Mouse (Mus musculus): ENCODE results near the gene Poc1b.
"Not testable (repeated sequence)": the region's sequence is repeated elsewhere in the genome, so short reads cannot be mapped to it uniquely, and the experiment has no call there.

Gene Poc1b

DNA sequence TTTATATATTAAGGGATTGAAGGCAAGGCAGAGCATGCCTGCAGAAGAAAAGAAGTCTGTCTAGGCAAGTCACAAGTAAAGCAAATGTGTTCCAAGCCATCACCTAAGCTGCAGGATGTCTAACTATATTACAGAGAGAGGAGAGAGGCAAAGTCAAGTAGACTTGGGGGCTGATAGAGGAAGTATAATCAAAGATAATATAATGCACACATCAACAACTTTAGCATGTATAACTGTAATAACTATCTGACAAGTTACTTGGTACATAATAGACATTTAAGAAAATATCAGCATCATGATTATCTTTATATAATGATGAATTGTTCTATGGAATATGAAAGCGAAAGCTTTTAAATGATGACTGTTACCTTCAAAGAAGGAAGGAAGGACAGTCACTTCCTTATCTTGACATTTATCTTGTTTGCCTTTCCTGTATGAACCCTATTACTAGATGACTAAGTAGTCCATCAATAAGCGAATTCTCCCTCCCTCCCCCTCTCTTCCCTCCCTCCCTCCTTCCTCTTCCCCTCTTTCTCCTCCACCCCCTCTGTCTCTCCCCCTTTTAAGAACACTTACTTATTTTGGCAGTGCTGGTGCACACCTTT lies 87.7 kb downstream of the Poc1b start:
- DNase-seq (ENCODE audit: low spot score in 2 of 2): no peak

DNA sequence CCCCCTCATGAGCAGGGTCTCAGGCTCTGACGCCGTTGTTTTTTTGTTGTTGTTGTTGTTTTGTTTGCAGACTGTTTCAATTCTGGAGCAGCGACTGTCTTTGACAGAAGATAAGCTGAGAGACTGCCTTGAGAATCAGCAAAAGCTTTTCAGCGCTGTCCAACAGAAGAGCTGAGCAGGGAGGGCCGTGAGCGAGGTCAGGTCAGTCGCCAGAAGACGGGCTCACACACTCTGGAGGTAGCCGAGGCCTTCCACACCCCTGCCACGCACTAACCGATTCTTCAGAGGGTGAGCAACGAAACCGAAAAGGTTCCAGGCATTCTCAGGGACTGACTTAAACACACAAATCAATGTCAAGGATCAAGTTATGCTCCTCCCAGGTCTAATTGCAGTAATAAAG lies 89.7 kb downstream of the Poc1b start:
- no peak for DNase-seq (ENCODE audit: low spot score in 2 of 2)

DNA sequence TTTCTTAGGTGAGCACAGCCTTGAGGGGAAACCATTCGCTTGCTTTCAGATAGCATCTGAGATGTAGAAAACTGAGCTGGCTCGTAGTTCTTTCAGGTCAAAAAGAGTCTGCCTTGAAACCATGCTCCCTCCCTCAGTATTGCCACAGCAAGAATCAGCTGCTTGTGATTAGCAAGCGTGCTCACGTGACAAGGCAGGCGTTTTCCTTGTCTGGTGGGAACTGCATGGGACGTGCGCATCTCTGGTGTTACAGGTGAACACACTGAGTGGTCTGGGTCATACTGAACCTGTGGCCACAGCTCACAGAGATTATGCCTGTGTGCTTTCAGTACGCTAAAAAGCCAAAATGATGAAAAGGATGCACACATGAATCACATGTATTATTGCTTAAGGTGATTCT lies 90.3 kb downstream of the Poc1b start:
- no peak for DNase-seq (ENCODE audit: low spot score in 2 of 2)

DNA sequence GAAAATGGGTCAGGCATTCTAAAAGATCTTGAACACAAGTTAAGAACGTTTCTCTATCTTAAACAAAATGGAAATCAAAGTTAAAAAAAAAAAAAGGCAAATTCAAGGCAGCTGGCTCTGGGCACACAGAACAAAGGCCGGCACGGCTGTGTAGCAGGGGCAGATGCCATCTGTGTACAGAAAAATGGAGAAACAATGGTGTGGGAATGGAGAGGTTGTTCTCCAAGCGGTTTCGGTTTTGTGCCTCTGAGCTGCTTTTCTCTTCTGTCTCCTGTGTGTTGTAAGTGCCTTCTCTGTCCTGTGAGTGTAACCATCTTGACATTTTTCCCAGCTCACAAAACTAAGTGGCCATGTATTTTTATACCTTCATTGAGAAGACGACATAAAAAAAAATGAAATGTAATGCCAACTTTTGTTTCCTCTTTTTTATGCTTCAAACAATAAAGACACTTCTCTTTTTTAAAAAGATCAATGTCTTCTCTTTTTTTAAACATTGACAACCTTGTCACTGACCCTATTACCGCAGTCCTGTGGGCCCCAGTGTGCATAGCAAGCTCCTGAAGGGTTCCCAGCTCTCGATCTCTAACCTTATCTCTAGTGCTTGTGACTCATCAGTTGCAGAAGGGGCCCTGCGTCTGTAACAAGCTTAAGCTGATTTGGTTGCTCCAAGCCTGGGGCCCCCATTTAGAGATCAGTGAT lies 90.9 kb downstream of the Poc1b start:
- DNase-seq (ENCODE audit: low spot score in 2 of 2): peak in 1 of 2 experiments; percentile 19

DNA sequence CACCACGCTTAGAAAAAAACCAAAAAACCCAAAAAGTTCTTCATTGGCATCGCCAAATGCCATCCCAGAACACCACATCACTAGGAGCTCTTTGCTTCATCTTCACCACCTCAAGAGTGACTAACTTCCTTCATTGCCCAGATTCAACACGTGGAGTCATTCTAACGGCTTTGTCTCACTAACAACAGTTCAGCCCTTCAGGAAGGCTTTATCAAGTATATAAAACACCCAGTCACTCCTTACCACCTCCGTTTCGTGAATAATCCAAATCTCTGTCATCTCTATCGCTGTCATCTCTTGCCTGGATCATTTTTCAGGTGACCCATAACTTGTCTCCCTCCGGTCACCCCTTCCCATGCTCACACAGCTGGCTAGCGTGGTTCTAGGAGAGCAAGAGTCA lies 92.1 kb downstream of the Poc1b start:
- no peak for DNase-seq (ENCODE audit: low spot score in 2 of 2)

DNA sequence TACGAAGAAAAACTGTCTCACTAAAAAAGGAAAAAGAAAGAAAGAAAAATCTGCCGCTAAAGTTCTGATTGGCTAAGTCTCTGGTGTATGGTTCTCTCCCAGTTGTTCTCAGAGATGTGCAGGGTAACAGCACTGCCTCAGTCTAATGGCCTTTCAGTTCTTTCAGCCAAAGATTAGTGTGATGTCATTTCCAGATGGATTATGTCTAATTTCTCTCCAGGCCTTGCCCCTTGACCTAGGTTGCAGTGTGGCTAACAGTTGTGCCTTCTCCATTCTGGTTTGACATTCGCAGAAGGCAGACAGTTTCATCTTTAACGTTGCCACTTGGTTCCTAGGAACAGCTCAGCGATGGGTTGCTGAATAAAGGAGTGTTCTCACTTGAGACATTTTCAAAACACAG lies 94.1 kb downstream of the Poc1b start:
- DNase-seq (ENCODE audit: low spot score in 2 of 2): no peak

DNA sequence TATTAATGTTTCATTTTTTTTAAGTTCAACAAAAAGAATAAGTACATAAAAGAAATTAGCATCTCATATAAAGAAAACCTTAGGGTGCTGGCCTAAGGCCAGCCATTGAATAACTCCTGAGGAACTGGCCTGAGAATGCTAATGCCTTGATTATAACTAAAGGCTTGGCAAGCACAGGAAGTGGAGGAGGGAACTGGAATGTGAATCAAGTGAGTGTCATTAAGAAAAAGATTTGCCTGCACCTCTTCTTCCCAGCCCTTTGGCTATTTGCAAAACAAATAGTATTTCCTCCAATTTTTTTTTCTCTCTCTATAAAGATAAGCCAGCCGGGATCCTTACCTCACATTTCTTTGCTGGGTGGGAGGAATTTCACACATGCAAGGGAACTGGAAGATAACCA lies 95.0 kb downstream of the Poc1b start:
- no peak for DNase-seq (ENCODE audit: low spot score in 2 of 2)

DNA sequence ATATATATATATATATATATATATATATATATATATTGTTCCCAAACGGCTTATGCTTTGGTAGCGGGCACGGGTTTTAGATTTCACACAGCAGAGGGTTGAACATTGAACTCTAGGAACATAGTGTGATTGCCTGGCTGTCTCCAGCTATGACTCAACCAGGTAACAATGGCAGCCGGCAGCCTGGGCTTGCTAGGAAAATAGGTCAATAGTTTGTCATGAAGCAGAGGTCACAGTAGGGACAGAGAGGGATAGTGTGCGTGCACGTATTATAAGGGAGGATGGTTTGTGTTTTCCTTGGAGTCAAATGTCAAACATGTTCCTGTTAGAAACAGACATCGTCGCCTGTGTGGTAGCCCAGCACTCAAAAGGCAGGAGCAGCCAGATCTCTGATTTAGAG lies 95.5 kb downstream of the Poc1b start:
- no peak for DNase-seq (ENCODE audit: low spot score in 2 of 2)

DNA sequence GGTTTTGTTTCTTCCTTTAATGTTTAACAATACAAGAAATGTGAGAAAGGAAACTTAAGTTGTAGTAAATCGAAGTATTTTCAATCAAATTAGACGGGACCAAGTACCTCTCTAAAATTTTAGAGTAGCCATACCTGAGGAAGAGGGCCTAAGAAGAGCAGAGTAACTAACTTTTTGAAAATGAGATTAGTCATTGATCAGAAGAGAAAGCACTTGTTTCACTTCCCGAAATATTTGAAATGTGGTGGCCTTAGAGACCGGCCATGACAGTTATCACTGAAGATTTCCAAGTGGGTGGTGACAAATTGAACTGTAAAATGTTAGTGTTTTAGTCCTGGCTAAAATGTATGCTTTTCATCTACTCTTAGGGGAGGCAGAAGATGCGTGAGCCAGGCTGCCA lies 96.3 kb downstream of the Poc1b start:
- DNase-seq (ENCODE audit: low spot score in 2 of 2): no peak

DNA sequence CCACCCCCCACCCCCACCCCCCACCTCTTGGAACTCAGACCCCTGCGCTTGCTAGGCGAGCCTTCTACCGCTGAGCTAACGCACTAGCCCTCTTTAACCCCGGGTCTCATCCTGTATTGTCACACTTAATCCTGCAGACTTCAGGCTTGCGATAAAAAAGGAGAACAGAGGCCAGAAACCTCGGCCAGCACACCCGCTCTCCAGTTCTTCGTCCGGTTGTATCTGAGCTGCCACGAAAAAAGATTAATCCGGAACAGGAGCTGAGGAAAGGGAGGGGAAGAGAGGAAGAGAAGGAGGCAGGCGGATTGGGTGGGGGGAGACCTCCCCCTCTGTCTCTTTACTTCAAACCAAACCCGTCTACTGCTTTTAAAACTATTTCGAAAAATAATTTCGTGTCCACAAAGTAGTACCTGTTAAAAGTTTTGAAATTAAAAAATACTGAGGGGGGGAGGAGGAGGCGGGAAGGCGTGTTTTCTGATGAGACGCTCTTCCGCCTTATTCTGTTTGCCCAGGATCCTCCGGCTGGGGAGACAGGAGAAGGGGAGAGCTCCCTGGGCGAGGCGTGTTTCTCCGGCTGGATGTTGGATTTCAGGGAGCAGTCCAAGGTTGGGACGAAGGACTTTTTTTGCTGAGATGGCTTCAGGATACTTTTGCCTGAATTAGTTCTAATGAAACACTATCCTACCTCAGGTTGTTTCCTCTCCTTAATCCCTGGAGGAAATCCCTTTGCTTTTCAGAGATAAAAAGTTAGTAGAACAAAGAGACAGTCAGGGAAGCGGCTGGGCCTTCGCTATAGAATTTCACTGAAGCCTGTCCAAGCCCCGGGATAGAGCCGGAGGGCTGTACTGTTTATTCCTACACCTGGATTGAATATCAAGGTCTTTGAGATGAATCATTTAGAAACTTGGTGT lies 97.0 kb downstream of the Poc1b start:
- no peak for DNase-seq (ENCODE audit: low spot score in 2 of 2)

DNA sequence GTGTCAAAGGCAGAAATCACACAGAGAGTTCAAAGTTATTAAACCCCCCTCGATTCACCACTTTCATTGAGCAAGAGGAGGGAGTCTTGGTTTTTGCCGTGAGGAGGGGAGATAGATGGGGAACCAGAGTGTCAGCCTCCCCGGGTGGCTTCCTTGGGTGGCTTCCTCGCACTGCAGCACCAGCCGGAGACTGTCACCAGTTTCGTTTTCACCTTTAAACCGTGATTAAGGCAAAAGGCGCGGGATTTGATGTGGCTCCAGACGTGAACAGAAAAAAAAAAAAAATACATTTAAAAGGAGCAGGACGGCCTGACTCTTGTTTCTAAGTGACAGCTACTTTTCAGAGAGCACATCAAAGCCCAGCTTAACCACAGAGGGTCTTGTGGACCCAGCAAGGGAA lies 97.7 kb downstream of the Poc1b start:
- DNase-seq (ENCODE audit: low spot score in 2 of 2): peak; percentile 62 to 63

DNA sequence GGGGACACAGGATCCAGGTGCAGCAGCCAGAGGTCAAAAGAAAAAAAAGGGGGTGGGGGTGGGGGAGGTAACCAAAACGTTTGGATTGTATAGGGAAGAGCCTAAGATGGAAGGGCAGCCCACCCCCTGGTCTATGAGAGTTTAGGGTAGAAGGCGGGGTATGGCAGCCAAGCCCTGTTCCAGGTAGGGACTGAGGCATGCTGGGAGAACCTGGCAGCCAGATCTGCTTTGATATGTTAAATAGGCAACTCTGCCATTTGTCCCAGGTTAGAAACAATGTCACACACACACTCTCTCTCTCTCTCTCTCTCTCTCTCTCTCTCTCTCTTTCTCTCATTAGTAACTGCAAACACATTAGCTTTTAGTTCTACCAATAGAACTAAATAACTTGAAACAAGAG lies 100.3 kb downstream of the Poc1b start:
- no peak for DNase-seq (ENCODE audit: low spot score in 2 of 2)

DNA sequence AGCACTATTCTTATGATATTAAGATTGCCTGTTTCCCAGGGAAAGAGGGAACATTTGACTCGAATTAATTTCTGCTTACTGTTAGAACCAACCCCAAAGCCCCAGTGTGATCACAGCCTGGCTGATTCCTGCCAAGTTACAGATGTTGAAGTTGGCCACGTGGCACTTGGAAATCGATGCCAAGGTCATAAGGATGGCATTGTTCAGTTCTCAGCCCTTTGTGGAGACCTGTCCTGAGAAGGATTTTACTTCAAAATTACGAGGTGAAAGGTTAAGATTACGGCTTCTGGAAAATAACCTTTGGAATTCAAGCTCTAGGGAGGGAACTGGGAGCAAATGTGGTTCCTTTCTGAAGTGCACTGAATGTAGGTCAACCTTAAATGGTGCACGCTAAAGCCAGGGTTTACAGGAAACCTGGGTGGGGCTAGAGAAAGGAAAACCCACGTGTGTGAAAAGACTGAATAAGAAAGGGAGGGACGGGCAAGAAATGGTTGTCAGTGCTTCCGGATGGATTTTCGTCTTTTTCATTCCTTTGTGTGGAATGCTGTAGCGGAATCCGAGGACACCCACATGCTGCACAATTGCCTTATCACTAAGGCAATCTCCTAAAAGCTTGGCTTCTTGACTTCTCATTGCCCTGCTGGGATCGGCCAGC lies 102.4 kb downstream of the Poc1b start:
- no peak for DNase-seq (ENCODE audit: low spot score in 2 of 2)

DNA sequence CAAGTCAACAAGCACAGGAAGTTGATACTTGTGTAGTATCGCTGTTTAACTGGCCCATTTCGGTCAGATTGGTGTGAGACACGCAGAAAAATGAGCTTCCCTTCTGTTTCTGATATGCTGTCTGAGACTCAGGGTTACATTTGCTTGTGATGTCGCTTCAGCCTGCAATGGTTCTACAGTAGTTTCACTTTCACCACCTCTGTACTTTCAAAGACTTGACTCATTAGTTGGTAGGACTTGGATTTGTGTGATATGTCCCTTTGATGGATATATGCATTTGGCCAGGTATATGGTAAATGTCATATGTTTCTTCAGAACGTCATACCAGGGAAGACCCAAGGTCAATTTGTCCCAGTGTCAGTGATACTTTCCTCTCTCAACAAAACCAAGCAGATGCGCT lies 104.2 kb downstream of the Poc1b start:
- DNase-seq (ENCODE audit: low spot score in 2 of 2): no peak

DNA sequence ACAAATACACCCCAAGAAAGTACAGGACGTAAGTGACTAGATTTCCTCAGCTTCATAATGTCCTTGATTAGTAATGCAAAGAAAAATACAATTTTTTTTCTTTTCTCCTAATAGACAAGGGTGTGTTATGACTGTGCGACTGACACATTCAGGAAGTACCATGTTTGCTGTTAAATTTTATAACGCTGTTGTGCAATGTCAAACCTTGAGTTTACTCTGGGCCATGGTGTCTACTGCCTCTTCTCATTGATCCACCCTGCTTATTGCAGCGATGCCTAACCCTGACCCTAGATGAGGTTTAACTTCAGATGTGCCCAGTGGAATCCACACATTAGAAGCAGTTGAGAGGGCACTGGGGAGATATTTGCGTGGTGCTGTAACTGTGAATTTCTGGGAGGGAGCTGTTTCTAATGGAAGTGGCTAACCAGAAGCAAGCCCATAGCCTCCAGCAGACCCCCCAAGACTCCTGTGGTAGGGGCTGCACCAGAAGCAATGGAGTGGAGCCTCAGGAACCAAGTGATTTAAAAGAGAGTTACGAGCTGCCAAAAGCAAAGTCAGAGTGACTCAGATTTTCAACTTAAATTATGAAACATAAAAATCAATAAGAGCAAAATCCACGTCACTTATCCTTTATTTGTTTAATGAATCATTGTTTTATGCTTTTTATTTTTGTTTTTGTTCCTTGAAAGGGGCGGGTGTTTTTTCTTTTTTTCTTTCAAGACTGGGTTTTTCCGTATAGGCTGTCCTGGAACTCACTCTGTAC lies 104.8 kb downstream of the Poc1b start:
- DNase-seq (ENCODE audit: low spot score in 2 of 2): no peak

DNA sequence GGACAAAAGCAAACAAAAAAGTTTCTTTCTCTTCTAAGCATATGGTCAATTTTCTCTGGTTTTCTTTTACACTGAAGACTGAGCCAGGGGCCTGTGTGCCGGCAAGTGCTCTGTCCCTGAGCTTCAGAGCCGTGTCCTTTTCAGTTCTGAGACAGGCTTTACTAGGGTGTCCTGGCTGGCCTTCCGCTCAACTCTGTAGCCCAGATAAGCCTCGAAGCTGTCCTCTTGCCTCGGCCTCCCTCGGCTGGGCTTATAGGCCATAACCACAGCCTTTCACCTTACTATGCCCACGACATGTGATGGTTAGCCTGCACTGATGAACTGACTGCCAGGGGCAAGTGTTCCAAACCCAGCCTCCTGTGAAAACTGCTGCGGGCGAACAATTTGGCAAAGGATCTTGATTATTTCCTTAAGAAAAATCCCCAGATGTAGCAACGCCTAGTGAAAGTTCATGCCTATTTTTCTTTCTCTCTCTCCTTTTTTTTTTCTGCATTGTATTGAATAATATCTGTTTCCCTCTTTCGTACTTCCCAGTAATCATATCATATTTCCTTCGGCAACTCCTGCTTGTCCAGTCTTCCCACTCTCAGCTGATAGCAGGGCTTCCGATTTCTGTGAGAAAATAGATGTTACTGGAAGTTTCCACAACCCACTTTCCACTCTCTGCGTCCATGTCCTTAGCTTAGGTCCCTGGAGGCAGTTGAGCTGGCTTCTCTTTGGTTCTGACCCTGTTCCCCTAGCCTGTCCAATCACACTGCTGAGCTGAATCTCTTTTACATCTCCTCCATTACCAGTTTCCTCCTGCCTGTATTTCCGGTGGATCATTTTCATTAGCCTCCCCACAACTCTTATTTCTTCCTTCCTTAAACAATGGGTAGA lies 107.8 kb downstream of the Poc1b start:
- DNase-seq (ENCODE audit: low spot score in 2 of 2): no peak

DNA sequence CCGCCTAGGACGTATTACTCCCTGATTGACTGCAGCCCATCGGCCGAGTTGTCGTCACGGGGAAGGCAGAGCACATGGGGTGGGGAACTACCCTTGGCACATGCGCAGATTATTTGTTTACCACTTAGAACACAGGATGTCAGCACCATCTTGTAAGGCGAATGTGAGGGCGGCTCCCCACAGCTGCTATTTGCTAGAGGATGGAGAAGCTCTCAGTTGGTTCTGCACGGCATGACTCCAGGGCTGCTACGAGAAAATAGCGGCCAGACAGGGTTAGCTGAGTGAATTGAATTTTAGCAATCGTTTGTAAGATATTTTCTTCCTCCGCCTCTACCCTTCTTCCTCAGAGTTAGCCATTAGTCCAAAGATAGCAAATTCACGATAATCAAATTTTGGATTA lies 109.7 kb downstream of the Poc1b start:
- not testable (repeated sequence) for DNase-seq (ENCODE audit: low spot score in 2 of 2)

DNA sequence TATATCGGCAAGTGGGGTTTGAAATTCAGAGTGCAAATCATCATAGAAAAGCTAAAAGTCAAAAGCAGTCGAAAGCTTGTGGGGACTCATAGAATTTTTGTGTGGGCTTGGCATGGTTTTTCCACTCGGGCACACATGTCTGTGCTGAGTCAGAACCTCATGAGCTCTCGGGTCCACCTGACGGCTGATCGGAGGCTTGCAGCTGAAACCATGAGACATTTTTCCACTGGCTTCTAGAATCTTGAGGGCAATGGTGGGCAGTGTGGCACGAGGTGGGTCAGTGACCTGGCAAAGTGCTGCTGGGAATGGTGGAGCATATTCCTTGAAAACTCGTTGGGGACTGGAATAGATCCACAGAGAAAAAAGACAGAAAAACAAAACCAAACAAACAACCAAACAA lies 114.7 kb downstream of the Poc1b start:
- no peak for DNase-seq (ENCODE audit: low spot score in 2 of 2)

DNA sequence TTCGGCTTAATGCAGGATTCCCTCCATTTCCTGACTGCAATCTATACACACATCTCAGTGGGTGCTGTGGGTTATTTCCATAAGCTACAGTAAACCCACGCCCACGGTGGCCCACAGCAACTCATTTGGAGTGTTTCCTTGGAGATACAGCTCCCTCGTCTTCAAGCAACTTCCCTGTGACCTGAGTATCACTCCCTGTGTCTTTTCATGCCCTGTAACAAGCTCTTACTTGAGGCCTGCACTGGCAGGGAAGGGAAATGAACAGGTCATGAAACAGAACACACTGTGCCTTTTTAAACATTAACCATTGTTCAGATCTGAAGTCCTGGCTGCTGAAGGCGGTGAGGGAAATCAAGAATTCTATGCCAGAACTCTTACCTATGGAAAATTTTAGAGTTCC lies 115.9 kb downstream of the Poc1b start:
- no peak for DNase-seq (ENCODE audit: low spot score in 2 of 2)

DNA sequence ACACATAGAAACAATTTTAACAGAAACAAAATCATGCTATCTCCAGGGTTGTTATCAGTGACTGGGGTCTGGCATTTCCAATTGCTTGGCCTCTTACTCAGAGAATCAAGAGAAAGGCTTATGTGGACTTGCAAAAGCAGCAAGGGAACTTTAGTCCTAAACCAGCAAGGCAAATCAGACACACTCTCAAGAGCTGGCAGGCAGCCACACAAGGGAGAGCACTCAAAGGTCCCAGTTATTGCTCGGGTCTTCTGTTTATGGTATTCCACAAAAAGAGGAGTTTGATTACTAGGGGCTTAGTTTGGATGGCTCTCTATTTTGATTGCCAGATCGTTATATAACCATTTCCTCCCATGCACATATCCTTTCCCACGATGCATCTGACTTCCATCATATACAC lies 117.4 kb downstream of the Poc1b start:
- no peak for DNase-seq (ENCODE audit: low spot score in 2 of 2)

DNA sequence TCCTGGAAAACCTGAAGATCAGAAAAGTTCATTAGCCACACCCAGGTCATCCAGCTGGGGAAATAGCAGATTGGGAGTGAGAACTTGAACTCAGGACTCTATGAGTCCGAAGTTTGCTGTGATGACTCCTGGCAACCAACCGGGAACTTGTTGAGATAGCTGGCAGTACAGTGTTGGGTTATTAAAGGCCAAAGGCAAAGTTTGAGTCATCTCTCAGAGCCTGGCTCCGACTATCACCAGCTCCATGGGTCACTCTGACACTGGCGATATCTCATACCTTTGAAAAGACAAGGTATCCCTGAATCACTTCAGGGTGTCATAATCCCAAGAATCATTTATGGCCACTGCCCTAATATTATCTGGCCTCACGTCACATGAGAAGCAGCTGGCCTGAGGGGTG lies 119.9 kb downstream of the Poc1b start:
- no peak for DNase-seq (ENCODE audit: low spot score in 2 of 2)

Measured in spleen, postnatal 36 days (tissue).